Mouse (Mus musculus) megakaryocyte, embryonic 14.5 days (primary cell): ENCODE data around the gene Wdr66.

ENCODE experiments used
- FLI1 ChIP-seq: IDR thresholded peaks from 2 replicates; pipeline ENCODE4 v1.6.1; 2012; ENCODE audit warnings: low read length, inconsistent platforms, mixed read lengths
- GATA1 ChIP-seq: IDR thresholded peaks from 3 replicates; pipeline ENCODE4 v1.6.1; 2012; ENCODE audit warnings: mixed read lengths, low read length, inconsistent platforms, borderline replicate concordance

DNA sequence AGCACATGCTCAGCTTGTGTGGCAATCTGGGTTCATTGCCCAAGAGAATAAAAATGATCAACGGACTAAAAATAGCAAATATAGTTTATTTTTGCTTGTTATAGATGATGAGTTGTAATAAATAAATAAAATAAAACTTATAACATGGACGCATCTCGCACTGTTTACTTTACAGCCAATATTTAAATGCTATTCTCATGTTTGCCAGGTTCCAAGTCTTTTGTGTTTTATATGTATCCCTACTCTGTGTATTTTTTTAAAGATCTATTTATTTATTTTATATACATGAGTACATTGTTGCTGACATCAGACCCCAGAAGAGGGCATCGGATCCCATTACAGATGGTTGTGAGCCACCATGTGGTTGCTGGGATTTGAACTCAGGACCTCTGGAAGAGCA is 25.8 kb downstream of the Wdr66 start:
- no peak for TF ChIP-seq GATA1
- no peak for TF ChIP-seq FLI1
